Mouse (Mus musculus) R1 (cell line): ENCODE results near the gene Gigyf2.

Experiments used
- DNase-seq: peaks from one replicate; pipeline ENCODE4 v3.0.0-alpha.2; 2018; ENCODE audit warnings: low read depth, low spot score

Gigyf2 gene

GRCm38 (mm10) chr1:87316672-87317071, 10.1 kb upstream of the Gigyf2 start:
- no peak for DNase-seq

DNA sequence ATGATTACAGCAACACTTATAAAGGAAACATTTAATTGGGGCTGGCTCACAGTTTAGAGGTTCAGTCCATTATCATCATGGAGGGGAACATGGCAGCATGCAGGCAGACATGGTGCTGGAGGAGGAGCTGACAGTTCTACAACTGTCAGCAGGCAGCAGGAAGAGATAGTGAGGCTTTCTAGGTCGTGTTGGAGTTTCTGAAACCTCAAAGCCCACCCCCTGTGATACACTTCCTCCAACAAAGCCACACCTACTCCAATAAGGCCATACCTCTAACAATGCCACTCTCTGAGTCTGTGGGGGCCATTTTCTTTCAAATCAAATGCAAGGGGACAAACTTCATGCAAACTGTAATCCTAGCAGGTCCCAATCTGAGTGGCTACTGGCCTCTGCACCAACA, 5.7 kb upstream of the Gigyf2 start:
- peak; percentile 61 for DNase-seq

GRCm38 (mm10) chr1:87322778-87323177, 4.0 kb upstream of the Gigyf2 start:
- DNase-seq, result no peak

DNA sequence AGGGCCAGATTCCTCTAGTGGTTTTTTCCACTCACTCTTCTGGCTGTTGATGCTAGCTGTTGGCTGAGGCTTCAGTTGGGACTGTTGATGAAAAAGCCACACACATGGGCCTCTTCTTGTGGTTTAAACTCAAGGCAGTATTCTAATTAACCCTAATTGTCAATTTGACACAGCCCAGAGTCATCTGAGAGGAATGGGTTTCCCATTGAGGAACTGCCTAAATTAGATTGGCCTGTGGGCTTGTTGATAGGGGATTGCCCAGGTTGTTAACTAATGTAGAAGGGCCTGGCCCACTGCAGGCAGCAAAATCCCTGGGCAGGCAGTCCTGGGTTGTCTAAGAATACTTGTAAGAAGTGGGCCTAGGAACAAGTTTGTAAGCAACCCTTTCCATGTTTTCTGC, 2.1 kb upstream of the Gigyf2 start:
- DNase-seq, result no peak

DNA sequence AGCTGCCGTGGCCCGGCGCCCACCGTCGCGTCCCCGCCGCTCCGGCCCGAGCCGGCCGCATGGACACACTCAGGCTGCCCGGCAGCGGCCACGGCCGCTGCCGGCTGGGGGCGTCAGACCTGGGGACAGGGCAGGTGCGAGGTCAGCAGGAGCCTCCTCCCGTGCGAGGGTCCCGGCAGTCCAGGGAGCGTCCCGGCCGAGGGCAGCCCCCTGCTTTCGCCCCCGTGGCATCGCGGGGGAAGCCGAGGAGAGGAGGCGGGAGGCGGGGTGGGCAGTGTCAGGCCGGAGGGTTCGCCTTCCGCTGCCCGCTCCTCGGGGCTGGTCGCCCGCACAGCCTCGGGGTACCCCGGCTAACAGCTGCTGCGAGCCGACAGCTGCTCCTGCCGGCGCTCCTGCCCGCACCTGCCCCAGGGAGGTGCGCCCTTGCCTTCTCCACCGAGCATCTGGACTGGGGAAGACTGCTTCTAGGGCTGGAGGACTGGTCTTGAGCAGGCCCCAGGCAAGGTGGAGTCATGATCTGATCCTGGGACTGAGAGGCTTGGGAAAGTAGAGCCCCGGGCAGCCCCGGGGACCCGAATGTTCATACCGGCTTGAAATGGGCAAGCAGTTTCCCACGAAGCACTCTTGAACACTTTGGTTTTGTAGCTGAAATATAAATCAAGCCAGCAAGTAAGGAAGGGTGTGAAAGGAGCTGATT, 515 bp downstream of the Gigyf2 start:
- DNase-seq, result peak; percentile 68

DNA sequence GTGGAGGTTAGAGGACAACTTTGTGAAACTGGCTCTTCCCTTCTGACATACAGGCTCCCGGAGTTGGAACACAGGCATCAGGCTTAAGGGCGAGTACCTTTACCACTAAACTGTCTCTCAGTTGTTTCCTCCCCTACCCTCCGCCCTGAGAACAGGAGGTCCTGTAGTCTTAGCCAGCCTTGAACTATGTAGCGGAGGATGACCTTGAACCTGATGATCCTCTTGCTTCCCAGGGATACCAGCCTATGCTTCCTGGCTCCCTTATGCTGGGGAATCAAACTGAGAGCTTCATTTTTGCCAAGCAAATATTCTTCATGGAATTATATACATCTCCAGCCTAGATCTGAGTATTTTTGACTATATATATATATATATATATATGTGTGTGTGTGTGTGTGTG, 5.0 kb downstream of the Gigyf2 start:
- peak; percentile 46 for DNase-seq

GRCm38 (mm10) chr1:87350576-87350975, 23.8 kb downstream of the Gigyf2 start:
- no peak for DNase-seq

DNA sequence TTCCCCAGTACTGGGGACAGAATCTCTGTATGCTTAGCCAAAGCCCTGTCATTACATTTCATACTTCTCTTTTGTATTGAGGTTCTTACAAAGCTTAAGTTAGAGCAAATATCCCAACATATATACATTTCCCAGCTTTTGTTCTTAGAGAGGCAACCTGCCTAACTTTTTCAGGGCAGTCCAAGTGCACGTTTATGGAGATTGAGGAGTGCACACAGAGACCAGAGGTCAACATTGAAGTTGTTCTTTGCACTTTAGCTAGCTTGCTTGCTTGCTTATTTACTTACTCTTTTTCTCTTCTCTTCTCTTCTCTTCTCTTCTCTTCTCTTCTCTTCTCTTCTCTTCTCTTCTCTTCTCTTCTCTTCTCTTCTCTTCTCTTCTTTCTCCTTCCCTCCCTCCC, 33.5 kb downstream of the Gigyf2 start:
- no peak for DNase-seq

DNA sequence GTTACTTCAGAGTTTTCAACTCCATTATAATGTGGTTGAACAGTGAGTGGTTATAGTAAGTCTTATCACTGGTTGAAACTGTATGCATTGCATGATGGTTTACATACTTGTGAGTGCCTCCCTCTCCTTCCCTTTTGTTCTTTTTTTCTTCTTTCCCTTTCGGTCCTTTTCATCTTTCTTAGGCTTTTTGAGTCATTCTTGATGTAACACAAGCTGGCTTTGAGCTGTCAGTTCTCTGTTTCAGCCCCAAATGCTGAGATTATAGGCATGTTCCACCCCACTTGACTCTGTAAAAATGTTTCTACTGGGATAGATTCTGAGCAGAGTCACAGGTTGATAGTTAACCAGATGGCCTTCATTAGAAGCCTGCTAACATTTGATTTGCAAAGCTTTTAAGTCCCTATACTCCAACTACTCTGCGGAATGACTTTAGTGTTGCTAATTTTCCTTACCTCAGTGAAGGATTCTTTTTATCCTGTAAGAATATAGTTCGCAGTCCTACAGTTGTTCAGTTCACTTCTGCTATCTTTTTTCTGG, 51.3 kb downstream of the Gigyf2 start:
- DNase-seq, result no peak

- DNase-seq, result peak; percentile 63
Measured at GRCm38 (mm10) chr1:87379919-87380318, 53.1 kb downstream of the Gigyf2 start.

DNA sequence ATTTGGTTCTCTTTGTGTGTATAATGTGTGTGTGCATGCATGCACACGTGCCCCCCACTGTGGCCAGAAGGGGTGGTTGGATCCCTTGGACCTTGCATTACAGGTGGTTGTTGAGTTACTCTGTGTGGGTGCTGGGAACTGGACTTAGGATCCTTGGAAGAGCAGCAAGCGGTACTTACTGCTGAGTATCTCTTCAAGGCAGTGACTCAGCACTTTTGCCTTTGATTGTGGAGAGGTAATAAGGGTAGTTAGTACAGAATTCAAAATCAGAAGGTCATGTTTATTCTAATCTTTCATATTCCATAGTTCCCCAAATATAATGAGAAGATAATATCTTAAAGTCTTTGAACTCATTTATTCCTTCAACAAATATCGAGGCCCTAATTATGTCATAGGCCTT, 54.4 kb downstream of the Gigyf2 start:
- peak; percentile 29 for DNase-seq

DNA sequence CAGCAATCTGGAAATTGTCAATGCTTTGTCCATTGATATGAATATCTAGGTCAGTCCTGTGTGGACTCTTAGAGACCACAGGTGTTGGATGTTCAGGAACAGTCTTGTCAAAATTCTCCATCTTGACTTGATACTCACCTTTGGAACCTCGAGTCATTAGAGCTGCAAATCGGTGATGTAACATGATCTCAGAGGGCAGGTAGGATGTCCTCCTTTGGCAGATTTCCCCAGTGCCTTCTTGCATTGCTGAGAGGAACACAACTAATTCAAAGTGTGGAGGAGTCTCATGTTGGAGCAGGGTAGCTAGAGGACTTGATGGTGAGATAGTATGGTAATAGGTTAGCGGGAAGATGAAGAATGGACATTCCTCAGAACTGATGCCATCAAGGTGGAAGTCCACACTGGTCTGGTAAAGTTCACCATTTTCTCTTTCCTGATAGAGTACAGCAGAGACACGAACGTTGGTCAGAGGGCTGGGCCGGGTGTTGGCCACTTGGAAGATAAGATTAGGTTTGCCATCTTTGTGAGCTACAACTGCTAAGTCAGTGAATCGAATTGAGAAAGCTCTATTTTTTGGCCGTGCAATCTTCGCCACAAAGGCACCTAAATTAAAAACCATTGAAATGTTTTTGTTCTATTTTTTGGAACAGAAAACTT, 59.8 kb downstream of the Gigyf2 start:
- DNase-seq, result no peak

- no peak for DNase-seq
Measured at GRCm38 (mm10) chr1:87393444-87394195, 66.8 kb downstream of the Gigyf2 start.

- DNase-seq, result peak; percentile 32
Measured at GRCm38 (mm10) chr1:87394594-87394993, 67.8 kb downstream of the Gigyf2 start, which contains the start of gene Kcnj13. Kcnj13 (minus strand) TSS chr1:87394729.

DNA sequence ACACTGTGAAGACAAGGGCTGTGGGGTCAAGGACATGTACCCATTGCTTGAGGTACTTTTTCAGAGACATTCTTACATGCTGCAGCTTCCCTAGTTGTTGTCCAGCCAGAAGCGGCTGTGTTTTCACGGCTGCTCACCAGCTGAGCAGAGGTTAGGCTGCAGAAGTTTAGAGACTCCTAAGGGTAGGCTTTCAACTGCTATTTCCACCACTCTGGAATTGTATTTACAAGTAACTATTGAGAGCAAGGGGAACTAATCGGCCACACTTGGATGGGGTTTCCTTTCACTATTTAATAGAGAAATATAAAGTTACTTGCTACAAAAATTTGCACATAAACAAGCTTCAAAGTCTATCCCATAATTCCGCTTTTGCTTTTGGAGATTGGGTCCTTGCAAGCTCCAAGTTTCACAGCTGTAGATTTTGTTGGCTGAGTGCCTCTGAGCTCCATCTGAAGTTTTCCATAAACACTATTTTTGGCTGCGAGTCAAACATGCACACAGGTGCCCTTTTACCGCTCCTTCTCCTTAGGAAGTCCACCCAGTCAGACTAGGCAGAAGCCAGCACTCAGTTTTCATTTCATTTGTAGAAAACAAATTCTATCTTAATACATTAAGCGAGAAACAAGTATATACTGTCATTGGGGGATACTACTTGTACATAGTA, 70.3 kb downstream of the Gigyf2 start:
- no peak for DNase-seq

GRCm38 (mm10) chr1:87404710-87405109, 77.9 kb downstream of the Gigyf2 start:
- DNase-seq, result no peak

DNA sequence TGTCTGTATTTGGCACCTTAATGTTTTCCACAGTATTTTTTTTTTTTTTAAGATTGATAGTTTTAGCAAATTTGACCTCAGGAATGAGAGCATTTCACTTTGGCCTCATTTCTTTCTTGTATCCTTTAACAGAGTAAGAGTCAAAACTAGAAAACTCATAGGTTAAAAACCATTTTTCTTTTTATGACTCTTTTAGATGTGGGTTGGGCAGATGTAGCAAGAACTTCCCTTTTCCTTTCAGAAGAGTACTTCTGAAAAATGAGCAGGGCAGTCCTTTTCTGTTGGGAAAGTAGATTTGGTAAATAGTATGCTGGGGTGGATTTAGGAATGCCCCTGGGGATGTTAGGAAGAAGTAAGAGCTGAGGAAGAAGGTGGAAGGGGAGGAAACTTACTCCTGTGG, 79.2 kb downstream of the Gigyf2 start:
- no peak for DNase-seq

DNA sequence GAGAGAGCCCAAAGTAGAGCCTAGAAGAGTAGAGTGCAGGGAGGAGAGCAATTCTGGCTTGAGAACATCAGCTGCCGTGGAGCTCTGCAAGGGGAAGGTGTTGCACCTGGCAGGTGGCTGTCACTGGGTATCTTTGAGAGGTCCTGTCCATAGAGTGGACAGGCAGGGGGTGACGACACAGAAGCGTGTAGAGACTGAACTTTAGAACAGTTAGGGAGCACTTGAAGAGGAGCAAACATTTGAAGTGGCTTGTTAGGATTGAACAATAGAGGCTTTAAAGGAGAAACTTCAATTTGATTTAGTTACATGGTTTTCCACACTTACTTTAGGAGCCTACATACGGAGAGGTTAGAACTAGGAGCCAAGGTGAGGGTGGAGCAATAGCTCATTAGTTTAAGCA, 82.6 kb downstream of the Gigyf2 start:
- no peak for DNase-seq

GRCm38 (mm10) chr1:87418733-87419132, 91.9 kb downstream of the Gigyf2 start:
- DNase-seq, result peak; percentile 69

DNA sequence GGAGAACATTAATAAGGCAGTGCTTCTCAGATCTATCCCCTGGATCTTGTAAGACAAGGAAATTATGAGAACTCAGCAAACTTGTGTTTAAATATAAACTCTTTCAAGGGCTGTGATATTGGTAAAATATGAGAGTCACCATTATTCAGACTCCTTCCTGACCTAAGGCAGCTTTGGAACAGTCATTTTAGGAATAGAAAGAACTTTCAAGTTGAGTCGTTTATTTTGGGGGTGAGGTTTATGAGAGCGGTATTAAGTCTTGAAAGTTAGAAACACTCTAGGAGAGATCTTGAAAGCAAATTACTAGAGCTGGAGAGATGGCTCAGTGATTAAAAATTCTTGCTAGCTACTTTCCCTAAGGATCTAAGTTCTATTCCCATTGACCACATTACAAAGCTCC, 108.3 kb downstream of the Gigyf2 start:
- no peak for DNase-seq

- DNase-seq, result no peak
Measured at GRCm38 (mm10) chr1:87436583-87436982, 109.8 kb downstream of the Gigyf2 start.
